Mouse (Mus musculus) layer of hippocampus, adult 18-20 months (tissue): ENCODE results near the gene Pitpnm2. TPM values are rescaled to one million over a fixed set of nuclear protein-coding genes. Genes with fewer than 3 reads are reported as not detected.

ENCODE experiments used
- DNase-seq, 2 experiments: peaks; one replicate each; pipeline ENCODE4 v3.0.0; 2022; ENCODE audit warnings: low spot score in 2 of 2
- total RNA-seq, 2 experiments: library from RNA; stranded (reverse); gene quantifications; 2 replicates each; pipeline ENCODE4 v1.2.3; 2021

Gene Pitpnm2
- total RNA-seq, 2 experiments from 2014 or later, result 315 to 325 TPM

DNA sequence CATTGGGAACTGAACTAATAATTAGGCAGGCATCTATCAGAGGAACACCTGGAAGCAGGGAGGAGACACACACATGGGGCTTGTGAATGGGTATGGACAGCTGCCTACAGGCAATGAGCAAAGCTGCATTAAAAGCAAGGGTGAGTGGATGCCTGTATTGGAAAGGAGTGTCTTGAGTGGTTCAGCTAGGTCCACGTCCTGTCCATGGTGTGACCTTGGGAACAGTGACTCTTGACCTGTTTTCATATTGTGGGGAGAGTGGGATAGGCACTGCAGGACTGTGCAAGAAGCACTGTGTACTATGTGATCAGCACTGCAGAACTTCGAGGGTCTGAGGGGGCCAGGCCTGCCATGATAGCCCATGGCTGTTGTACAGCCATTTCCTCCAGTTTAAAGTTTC lies 150.6 kb downstream of the Pitpnm2 start:
- DNase-seq, result no peak

DNA sequence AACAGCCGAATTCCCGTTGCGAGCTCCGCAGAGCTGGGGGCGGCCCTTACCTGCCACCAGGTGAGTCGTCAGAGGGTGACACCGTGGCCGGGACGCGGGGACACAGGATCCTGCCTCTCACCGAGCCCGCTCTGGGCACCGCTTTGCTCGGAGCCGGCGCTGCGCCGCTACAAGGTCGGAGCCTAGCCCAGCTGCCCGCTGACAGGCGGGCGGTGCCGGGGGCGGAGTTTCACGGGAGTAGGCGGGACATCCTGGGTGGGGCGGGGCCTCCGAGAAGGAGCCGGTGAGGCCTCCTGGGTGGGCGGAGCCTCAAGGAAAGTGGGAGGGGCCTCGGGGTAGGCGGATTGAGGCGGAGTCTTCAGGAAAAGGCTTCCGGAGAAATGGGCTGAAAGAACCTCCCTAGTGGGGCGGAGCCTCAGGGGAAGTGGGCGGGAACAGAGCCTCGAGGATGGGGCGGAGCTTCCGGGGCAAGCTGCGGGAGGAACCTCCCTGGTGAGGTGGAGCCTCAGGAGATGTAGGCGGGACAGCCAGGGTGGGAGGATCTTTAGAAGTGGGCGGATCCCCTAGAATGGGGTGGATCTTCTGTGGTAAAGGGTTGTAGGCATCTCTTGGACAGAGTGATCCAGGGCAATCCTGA lies 153.8 kb downstream of the Pitpnm2 start, which contains the start of gene Abcb9:
TSS of gene Abcb9 (minus strand) at position 203 of the 637 bp plus-strand sequence.
- DNase-seq, result peak; percentile 95 to 97

DNA sequence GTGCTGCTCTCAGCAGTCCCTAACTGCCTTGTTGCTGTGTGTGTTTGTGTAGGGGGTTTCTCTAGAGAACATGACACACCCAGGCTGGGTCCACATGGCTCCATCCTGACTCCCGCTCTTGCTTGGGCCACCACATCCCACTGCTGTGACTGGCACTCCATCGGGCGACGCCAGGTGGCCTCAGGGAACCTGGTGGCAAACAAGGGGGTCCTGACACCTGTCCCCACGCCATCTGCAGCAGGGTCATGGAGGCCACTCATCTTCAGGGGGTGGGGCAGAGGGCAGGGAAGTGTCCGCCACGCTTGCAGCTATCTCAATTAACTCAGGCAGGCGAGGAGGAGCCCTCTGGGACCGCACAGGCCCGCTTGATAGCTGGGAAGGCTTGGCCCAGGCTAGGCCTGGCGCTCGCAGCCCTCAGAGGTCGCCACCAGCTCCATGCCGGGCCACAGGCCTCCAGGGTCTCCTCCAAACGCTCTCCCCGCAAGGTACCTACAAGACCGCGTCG lies 154.4 kb downstream of the Pitpnm2 start:
- DNase-seq, result no peak

DNA sequence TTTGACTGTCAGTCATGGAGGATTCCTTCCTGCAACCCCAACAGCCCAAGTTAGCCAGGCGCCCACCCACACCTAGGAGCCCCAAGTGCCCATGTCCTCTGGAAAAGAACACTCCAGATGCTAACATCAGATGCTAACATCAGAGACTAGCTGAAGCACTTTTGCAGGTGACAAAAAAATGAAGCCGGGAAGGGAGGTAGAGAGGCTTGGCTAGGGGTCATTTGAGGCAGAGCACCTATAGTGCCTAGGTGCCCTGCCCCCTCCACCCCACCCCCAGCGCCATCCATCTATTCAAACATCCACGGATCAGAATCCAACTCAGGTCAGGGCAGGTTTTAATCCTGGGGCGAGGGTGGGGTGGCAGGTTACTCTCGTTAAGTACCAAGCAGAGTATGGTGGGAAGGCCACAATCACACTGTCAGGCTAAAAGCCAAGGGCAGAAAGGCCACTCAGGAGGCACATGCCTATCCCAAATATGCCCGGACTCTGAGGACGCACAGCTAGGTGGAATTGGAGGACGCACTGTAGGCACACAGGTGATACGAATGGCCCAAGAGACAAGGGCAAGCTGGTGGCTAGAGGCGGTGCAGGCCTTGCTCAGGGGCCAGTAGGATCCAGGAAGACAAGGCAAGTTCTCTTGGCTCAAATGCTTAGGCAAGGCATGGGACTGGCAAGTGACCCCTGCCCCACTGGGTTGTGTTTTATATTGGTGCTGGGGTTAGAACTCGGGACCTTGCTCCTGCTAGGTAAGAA lies 155.5 kb downstream of the Pitpnm2 start:
- DNase-seq, result no peak

DNA sequence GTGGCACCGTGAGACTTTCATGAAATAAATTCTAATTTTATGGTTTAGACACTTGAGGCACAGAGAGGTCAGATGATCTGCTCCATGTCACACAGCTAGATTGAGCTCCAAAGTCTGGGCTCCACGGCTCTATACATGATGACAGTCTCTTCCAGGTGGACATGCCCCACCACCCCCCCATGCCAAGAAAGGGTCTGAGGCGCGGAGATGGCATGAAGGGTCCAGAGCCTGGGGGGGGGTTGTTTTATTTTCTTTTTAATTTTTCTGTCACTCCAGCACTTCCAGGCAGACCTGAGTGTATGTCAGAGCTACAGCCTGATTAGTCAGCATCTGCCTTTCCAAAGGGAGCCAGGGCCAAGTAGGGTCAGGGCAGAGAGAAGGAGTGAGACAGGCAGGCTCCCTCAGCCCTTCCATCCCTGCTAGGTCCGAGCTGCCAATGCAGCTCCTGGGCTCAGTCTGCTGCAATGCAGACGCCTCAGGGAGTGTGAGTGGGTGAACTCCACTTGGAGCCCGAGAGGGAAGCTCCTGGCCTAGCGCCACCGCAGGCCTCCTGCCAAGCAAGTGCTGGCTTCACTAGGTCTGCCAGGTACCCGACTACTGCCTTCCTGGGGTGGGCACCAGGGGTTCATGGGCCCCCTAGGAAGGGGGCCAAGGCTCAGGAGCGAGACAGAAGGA lies 156.3 kb downstream of the Pitpnm2 start:
- DNase-seq, result peak; percentile 74 to 76

DNA sequence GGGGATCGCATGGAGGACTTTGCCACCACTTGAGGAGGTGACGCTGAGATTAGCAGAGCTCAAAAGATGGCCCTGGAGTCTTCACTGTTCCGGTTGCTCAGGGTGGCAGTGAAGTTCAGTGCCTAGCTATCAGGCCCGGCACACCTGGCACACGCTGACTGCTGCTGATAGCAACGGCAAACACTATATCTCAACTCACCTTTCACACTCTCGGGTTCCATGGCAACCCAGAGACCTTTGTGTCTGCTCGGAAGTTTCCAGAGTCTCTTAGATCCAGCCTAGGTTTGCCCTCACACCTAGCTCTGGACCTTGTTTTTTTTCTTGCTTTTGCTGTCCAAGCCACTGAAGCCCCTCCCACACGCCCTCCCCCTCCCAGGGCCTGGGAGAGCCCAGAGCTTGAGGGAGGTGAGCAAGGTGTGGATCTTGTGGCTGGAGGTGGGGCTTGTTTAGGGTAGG lies 157.6 kb downstream of the Pitpnm2 start:
- no peak for DNase-seq

DNA sequence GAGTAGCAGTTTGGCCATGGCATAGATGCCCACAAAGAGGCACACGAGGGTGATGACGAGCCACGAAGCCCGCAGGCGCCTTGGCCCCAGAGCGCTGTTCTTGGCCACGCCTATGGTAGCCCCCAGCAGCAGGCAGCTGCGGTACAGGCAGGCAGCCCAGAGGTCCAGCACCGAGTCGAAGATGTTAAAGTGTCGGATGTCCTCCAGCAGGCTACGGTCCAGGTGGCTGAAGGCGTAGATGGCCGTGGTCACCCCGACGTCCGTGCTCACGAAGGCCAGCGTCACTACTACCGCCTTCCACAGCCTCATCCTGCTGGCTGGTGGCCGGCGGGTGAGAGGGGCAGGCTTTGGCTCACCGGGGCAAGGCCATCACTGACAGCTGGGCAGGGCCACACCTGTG lies 159.7 kb downstream of the Pitpnm2 start:
- DNase-seq, result no peak

DNA sequence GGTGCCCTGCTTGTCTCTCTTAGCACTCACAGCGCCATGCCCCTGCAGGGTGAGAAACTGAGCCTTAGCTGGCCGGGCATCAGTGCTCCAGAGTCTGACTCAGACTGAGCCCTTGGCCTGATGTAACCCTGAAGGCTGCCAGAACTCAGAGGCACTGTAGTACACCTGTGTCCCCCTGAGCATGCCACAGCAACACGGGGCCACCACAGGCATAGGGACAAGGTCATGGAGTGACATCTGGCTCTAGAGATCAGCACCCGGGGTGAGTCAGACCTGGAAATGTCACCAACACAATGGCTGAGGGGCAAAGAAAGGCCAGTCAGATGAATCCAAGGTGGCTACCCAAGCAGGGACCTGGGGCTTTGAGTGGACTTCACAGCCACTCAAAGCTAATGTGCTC lies 162.7 kb downstream of the Pitpnm2 start:
- DNase-seq, result no peak

DNA sequence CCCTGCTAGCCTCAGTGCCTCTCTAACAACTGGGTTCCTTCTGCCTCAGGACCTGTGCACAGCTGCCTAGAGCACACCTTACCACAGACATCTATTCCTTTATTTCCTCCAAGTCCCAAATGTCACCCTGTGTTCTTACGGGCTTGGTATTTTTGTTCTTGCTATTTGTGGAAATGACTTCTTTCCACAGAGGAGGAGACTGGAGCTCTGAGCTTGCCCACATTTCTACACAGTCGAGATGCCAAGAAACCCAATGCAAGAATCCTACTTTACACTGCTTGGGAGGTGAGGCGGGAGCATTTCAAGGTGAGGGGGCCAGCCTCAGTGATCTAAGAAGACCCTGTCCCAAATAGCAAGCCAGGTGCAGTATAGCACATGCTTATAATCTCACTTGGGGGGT lies 164.0 kb downstream of the Pitpnm2 start:
- no peak for DNase-seq

DNA sequence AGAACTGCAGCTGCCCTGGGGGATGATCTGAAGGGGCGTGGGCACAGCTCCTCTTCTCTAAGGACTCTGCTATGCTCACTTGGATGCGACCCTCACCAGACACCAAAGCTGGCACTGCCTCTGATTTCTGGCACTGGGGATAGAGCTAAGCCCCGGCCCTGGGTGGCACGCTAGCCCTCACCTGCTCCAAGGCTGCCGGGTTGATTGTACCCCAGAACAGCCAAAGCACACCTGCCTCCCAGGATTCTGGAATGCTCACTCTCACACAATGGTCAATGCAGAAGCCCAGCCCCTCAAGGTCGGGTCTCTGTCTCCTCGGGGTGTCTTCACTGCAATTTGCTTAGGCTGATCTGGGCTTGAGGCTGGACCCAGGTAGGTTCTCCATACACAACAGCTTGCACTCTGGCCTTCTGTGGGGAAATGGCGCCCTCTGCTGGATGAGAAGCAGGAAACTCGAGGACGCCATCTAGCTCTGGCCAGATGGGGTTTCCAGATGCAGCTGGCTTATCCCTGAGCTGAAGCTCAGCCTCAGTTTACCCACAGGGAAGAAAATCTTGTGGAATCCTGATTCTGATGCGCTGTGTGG lies 164.9 kb downstream of the Pitpnm2 start:
- peak; percentile 71 to 89 for DNase-seq

DNA sequence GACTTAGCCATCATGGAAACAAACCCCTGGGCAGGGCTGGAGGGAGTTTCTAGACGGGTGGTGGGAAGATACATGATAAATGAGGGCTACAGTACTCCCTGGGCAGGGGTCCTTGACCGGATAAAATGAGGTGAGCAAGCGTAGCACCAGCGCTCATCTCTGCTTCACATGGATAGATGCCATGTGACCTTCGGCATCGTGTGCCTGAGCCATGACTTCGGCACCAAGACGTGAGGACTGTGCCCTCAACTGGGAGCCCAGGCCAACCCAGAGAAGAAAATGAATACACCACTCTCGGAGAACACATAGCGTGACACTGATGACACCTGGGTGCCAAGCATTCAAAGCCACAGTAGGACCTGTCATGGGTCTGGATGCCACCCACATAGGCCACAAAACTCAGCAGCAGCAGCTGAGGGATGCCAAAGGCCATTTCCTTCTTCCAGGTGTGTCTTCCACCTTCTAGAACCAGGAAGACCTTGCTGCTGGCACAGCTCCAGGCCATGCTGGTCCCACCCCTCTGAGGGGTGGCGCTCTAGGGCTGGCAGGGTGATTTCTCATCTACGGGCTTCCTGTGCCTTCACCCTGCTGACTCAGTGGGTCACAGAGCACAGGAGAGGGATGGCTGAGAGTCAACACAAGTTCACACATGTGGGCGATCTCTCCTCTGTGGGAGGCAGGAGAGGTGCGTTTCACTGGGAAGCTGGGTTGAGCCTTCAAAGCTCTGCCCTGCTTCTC lies 165.5 kb downstream of the Pitpnm2 start:
- no peak for DNase-seq

DNA sequence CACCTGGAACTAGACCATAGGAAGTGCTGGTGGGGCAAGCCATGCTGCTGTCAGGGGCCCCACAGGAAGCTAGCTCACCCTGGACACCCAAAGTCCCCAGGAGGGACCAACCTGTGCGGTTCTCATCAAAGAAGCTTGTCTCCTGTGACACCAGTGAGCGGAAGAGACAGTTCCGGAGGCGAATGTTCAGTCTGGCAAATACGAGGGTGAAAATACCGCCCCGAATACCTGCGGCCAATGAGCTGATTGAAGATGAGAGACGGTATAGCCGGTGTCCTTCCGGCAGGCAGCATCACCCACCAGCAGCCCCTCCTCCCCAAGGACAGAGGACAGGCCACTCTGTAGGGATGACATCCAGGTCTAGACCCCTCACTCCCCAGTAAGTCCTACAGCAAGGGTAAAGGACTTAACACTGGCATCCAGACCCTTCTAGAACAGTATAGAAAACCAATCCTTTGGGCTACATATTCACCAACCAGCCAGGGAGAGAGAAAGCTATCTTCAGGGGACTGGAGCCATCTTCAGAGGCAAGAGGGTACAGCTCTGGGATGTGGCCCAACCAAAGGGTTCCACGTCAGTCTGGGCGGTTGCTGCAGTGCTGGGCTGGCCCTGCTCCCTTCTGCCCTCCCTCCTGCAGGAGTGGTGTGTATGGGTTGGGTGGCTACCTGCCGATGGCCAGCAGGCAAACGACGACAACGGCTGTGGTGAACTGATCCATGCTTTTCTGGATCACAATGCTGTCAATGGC lies 166.4 kb downstream of the Pitpnm2 start:
- no peak for DNase-seq

DNA sequence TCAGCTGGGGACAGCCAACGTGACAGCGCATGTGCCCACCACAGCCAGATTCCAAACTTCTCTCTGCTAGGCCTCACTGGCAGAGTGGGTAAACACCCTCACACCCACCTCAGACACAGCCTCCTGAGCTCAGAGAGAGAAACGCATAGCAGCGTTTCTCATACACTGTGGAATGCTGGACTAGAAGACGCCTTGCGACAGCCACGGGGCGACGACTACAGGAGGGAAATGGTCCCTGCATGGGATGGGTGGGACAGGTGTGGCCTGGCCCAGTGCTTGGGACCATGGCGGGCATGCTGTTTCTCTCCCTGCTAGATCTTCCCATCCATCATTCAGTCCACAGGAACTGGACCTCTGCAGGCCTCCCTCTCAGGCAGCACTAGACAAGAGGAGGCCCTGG lies 167.1 kb downstream of the Pitpnm2 start:
- DNase-seq, result no peak

DNA sequence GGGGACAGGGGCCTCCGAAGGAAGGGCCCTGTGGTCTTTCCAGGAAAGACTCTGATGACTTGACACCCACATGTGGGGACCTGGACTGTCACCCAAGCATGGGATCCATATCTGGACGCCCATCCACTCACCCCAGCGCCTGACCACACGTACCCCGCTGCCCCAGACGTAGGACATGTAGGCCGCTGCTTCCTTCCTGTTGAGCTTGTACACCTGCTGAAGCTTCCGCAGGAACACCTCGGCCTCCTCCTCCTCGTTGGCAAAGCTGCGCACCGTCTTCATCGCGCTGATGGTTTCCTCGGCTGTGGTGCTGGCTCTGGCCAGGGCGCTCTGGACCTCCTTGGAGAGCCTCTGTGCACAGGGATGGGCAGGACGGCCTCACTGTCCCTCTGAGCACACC lies 169.7 kb downstream of the Pitpnm2 start:
- DNase-seq, result no peak

DNA sequence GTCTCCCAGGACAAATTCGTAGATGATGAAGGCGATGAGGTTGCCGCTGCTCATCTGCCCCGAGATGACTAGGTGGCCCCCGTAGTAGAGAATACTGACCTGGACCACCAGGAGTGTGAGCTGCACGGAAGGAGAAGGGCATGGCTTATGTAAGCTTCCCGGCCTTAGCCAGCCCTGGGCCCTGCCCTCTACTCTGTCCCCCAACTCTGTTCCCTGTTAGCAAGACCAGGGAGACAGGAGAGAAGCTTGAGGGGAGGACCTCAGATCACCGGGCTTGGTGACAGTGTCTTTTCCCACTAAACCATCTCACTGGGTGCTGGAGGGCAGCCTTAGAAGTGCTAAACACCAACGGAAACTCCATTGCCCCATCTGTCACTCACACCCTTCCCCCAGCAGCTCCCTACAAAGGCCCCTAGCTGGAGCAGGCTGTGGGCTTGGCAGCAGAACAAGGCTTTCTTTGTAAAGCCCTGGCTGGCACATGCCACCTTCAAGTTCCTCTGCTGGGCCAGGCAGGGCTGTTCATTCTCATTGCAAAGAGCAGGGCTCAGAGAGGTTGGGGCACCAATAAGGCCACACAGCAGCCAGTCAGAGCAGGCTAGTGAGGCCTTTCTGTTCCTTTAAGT lies 170.7 kb downstream of the Pitpnm2 start:
- DNase-seq, result peak; percentile 71 to 84

DNA sequence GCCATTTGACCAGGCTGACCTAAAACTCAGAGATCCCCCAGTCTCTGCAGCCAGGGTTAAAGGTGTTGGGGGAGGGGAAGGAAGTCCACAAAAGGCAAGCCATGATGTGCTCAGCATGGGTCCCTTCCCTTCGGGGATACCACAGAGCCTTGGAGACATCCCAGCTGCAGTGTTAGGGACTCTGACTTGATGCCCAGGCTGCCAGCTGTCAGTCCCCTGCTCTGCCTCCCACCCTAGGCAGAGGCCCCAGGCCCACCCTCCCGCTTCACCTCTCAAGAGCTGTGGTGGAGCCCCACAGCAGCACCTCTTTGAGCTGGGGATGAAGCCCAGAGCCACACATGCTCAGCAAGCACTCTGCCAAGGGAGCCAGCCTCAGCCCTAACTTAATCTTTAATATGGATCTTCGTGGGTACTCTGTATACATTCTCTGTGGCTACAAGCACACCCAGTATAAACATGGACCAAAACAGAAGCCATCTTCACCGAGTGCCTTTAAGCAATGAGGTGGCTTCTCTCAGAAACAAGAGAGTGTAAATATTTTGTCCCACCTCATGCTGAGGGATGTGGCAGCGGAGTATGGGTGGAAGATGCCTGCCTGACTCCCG lies 171.6 kb downstream of the Pitpnm2 start:
- DNase-seq, result no peak

DNA sequence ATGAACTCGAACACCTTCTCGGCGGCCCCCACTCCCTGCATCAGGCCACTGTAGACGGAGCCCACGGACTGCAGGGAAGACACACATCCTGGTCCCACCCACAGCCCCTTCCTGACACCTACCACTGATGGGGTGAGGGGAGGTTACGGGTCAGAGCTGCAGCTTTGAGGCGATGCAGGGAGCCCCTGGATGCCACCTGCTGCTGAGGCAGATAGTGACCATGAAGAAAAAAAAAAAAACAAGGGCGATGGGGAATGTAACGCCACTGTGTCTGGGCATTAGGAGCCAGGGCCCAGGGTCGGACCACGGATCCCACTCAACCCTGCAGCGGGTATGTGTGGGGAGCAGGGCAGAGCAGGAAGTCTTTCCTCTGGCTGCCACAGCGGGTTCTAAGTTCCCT lies 172.3 kb downstream of the Pitpnm2 start:
- DNase-seq, result no peak

DNA sequence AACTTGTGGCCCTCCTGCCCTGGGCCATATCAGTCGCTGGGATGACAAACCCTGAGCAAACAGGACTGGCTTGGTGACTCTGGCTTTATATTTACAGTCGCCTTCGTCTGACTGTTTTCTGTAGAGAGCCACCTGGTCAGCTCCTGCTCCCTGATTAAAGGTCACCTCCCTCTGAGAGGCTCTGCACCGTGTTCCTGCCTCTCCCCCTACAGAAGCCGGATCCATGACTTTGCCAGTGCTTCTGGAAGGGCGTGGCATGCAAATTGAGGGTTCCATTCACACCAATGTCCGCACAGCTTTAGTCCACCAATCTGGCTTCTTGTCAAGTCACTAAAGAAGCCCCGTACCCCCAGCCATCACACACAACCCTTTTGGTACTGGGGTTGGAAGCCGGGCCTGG lies 173.0 kb downstream of the Pitpnm2 start:
- DNase-seq, result no peak

DNA sequence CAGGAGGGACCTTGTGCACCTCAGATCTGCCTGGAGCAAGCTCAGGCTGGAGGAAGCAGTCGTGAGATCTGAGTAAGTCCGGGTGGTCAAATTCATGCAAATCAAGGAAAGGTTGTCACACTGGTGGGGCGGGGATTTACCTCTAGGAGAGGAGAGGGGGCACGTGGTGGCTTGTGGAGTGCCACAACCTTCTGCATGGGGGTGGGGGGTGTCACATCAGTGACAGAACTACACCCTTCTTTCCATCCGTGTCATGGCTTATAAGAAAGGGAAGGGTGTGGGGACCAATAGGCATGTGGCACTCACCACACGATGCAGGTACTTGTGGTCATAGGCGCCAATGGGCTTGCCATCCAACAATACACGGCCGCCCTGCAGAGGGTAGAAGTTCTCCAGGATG lies 173.8 kb downstream of the Pitpnm2 start:
- DNase-seq, result no peak
